ENCODE assay signal across 14 mouse cellular contexts in genomic region chr11:58961364-58962177, GRCm38 (mm10). TPM values are rescaled to one million over a fixed set of nuclear protein-coding genes. Genes with fewer than 3 reads are reported as not detected.
DNase-seq lines count a peak whose midpoint lies in the region; ATAC-seq lines count a peak whose summit lies in the region.
"Had no signal": no experiment of that assay in that cellular context is flagged by ENCODE, and none has a peak within 500 bp of the region (broad histone marks: within the 10 kb centered on the region; RNA-seq: fewer than 3 reads in every experiment).

No protein-coding gene starts in this region.

- DNase-seq in cerebellum, adult 11-12 months = peak; percentile 61
- no peak for DNase-seq in cerebellum, postnatal 25 days
- no peak for DNase-seq in heart, adult 8-10 months (ENCODE audit: low spot score)
- DNase-seq in kidney, postnatal 25 days = no peak
- DNase-seq: gastrocnemius, postnatal 14 days; kidney, postnatal 36 days had no signal

- H3K27me3 ChIP-seq in heart, embryonic 13.5 days (replicated peaks) = peaks cover 35% of the 10 kb centered on the region
- H3K27me3 ChIP-seq in megakaryocyte, embryonic 14.5 days (replicated peaks) = peaks cover 32% of the 10 kb centered on the region
- peaks cover 41% of the 10 kb centered on the region for H3K27me3 ChIP-seq in limb, embryonic 13.5 days
- H3K27me3 ChIP-seq: forebrain, embryonic 15.5 days had no signal

- peak overlapping the region; percentile 20; the same call in 1 of the 2 replicates for H3K4me3 ChIP-seq in heart, embryonic 13.5 days
- peak overlapping the region; percentile 2 for H3K4me3 ChIP-seq in megakaryocyte, embryonic 14.5 days (replicated peaks)
- 0 out of 2 replicates have a peak overlapping the region, but pooled peaks have one; percentile 8 for H3K4me3 ChIP-seq in limb, embryonic 13.5 days
- H3K4me3 ChIP-seq: embryonic facial prominence, embryonic 13.5 days; forebrain, embryonic 15.5 days; liver, embryonic 15.5 days had no signal

- H3K9me3 ChIP-seq in heart, embryonic 13.5 days = peaks cover 9% of the 10 kb centered on the region; the same call in 1 of the 2 replicates
- H3K9me3 ChIP-seq in megakaryocyte, embryonic 14.5 days = peaks cover 13% of the 10 kb centered on the region
- peaks cover 7% of the 10 kb centered on the region for H3K9me3 ChIP-seq in limb, embryonic 13.5 days
- H3K9me3 ChIP-seq: embryonic facial prominence, embryonic 13.5 days; forebrain, embryonic 15.5 days; liver, embryonic 15.5 days had no signal

- peaks cover 43% of the 10 kb centered on the region for H3K4me1 ChIP-seq in heart, embryonic 13.5 days
- H3K4me1 ChIP-seq in megakaryocyte, embryonic 14.5 days = peaks cover 52% of the 10 kb centered on the region
- H3K4me1 ChIP-seq in limb, embryonic 13.5 days = peaks cover 24% of the 10 kb centered on the region

- ATAC-seq in heart, embryonic 13.5 days (ENCODE audit: extremely low read depth, insufficient number of reproducible peaks, low FRiP score, low TSS enrichment) = no peak
- no peak for ATAC-seq in megakaryocyte, adult 5-6 weeks (ENCODE audit: poor library complexity, severe bottlenecking)
- no peak for ATAC-seq in limb, embryonic 13.5 days (ENCODE audit: low FRiP score, low read depth)
- ATAC-seq: forebrain, embryonic 15.5 days; inflammation-experienced regulatory T-cells, adult 6 months had no signal

- H3K9ac ChIP-seq in heart, embryonic 13.5 days = no peak overlapping the region
- H3K9ac ChIP-seq in limb, embryonic 13.5 days = no peak overlapping the region
- H3K9ac ChIP-seq: embryonic facial prominence, embryonic 13.5 days; forebrain, embryonic 15.5 days; liver, embryonic 15.5 days had no signal

- peak overlapping the region; percentile 22 for H3K4me2 ChIP-seq in heart, embryonic 13.5 days
- H3K4me2 ChIP-seq in limb, embryonic 13.5 days (replicated peaks) = no peak overlapping the region
- H3K4me2 ChIP-seq: embryonic facial prominence, embryonic 13.5 days; forebrain, embryonic 15.5 days had no signal

- H3K27ac ChIP-seq in heart, embryonic 13.5 days (replicated peaks) = no peak overlapping the region
- no peak overlapping the region for H3K27ac ChIP-seq in limb, embryonic 13.5 days
- H3K27ac ChIP-seq: embryonic facial prominence, embryonic 13.5 days; forebrain, embryonic 15.5 days; liver, embryonic 15.5 days had no signal

- H3K36me3 ChIP-seq in heart, embryonic 13.5 days = peaks cover 16% of the 10 kb centered on the region
- H3K36me3 ChIP-seq in megakaryocyte, embryonic 14.5 days (replicated peaks; ENCODE audit: low read length) = peaks cover 31% of the 10 kb centered on the region
- peaks cover 14% of the 10 kb centered on the region for H3K36me3 ChIP-seq in limb, embryonic 13.5 days
- H3K36me3 ChIP-seq: forebrain, embryonic 15.5 days had no signal

- WGBS in heart, embryonic 13.5 days = 47% methylated on average over 50 of the region's 50 CpGs
- WGBS in limb, embryonic 13.5 days = 57% methylated on average over 50 of the region's 50 CpGs

RNA-seq across cellular contexts. Expression of gene Hist3h2a, which starts 7.1 kb away (rescaled TPM):
- 26.4 and 28.5 TPM in 2 replicates for polyA plus RNA-seq in heart, embryonic 13.5 days (2015; fragmentation: Nextera tagmentation; extraction: Ambion mirVana)
- 10 to 100 TPM; 10.5 to 17.8 (median 16.0) TPM for total RNA-seq in heart, adult 8-10 months (2022)
- polyA plus RNA-seq in megakaryocyte, embryonic 14.5 days (2012; ENCODE audit: insufficient read depth, low replicate concordance) = 16.9 TPM in 1 of 2 replicates, not detected in the other
- 20.6 and 24.9 TPM in 2 replicates for total RNA-seq in megakaryocyte, adult 5-6 weeks (2015)
- total RNA-seq in megakaryocyte, adult 5-6 weeks (2017) = 267 and 273 TPM in 2 replicates
- 29.6 and 29.9 TPM in 2 replicates for polyA plus RNA-seq in limb, embryonic 13.5 days (2015; fragmentation: Nextera tagmentation; extraction: Ambion mirVana)

RNA-seq across cellular contexts. Expression of gene Trim17, which starts 7.1 kb away (rescaled TPM):
- 0.43 and 0.76 TPM in 2 replicates for polyA plus RNA-seq in heart, embryonic 13.5 days (2015; fragmentation: Nextera tagmentation; extraction: Ambion mirVana)
- total RNA-seq in heart, adult 8-10 months (2022) = under 1 TPM in 3 of 4 experiments, not detected in 1; 0.06 to 0.20 (median 0.08) TPM
- 11.3 and 13.8 TPM in 2 replicates for polyA plus RNA-seq in megakaryocyte, embryonic 14.5 days (2012; ENCODE audit: insufficient read depth, low replicate concordance)
- not detected in 2 replicates for total RNA-seq in megakaryocyte, adult 5-6 weeks (2015)
- total RNA-seq in megakaryocyte, adult 5-6 weeks (2017) = 0.07 TPM in 1 of 2 replicates, not detected in the other
- polyA plus RNA-seq in limb, embryonic 13.5 days (2015; fragmentation: Nextera tagmentation; extraction: Ambion mirVana) = 0.87 and 1.7 TPM in 2 replicates

RNA-seq across cellular contexts. Expression of gene Hist3h2ba, which starts 12.9 kb away (rescaled TPM):
- polyA plus RNA-seq in heart, embryonic 13.5 days (2015; fragmentation: Nextera tagmentation; extraction: Ambion mirVana) = 14.4 and 14.9 TPM in 2 replicates
- total RNA-seq in heart, adult 8-10 months (2022) = 1 to 10 TPM in 3 of 4 experiments, not detected in 1; 1.3 to 1.4 (median 1.3) TPM
- 5.3 and 6.7 TPM in 2 replicates for polyA plus RNA-seq in megakaryocyte, embryonic 14.5 days (2012; ENCODE audit: insufficient read depth, low replicate concordance)
- total RNA-seq in megakaryocyte, adult 5-6 weeks (2015) = 4.6 and 6.9 TPM in 2 replicates
- total RNA-seq in megakaryocyte, adult 5-6 weeks (2017) = 5.4 and 10.9 TPM in 2 replicates
- polyA plus RNA-seq in limb, embryonic 13.5 days (2015; fragmentation: Nextera tagmentation; extraction: Ambion mirVana) = 35.8 and 40.7 TPM in 2 replicates

RNA-seq across cellular contexts. Expression of gene Trim11, which starts 16.3 kb away (rescaled TPM):
- 25.6 and 28.2 TPM in 2 replicates for polyA plus RNA-seq in heart, embryonic 13.5 days (2015; fragmentation: Nextera tagmentation; extraction: Ambion mirVana)
- 10 to 100 TPM; 14.7 to 18.9 (median 16.5) TPM for total RNA-seq in heart, adult 8-10 months (2022)
- 12.8 and 20.1 TPM in 2 replicates for polyA plus RNA-seq in megakaryocyte, embryonic 14.5 days (2012; ENCODE audit: insufficient read depth, low replicate concordance)
- 22.2 and 26.7 TPM in 2 replicates for total RNA-seq in megakaryocyte, adult 5-6 weeks (2015)
- 30.0 and 33.2 TPM in 2 replicates for total RNA-seq in megakaryocyte, adult 5-6 weeks (2017)
- polyA plus RNA-seq in limb, embryonic 13.5 days (2015; fragmentation: Nextera tagmentation; extraction: Ambion mirVana) = 23.8 and 24.0 TPM in 2 replicates

RNA-seq across cellular contexts. Expression of gene Rnf187, which starts 22.9 kb away (rescaled TPM):
- 151 and 166 TPM in 2 replicates for polyA plus RNA-seq in heart, embryonic 13.5 days (2015; fragmentation: Nextera tagmentation; extraction: Ambion mirVana)
- total RNA-seq in heart, adult 8-10 months (2022) = 100 to 1,000 TPM; 165 to 184 (median 175) TPM
- 271 and 450 TPM in 2 replicates for polyA plus RNA-seq in megakaryocyte, embryonic 14.5 days (2012; ENCODE audit: insufficient read depth, low replicate concordance)
- 42.6 and 42.9 TPM in 2 replicates for total RNA-seq in megakaryocyte, adult 5-6 weeks (2015)
- 49.7 and 61.7 TPM in 2 replicates for total RNA-seq in megakaryocyte, adult 5-6 weeks (2017)
- polyA plus RNA-seq in limb, embryonic 13.5 days (2015; fragmentation: Nextera tagmentation; extraction: Ambion mirVana) = 245 and 261 TPM in 2 replicates
